Mouse (Mus musculus): Measurements from ENCODE around the gene Mfsd7a. TPM values are rescaled to one million over a fixed set of nuclear protein-coding genes. Genes with fewer than 3 reads are reported as not detected.
"Not testable (repeated sequence)": the region's sequence is repeated elsewhere in the genome, so short reads cannot be mapped to it uniquely, and the experiment has no call there.

Mfsd7a gene
- not detected for polyA plus RNA-seq (2017; shearing (Covaris generic))

DNA sequence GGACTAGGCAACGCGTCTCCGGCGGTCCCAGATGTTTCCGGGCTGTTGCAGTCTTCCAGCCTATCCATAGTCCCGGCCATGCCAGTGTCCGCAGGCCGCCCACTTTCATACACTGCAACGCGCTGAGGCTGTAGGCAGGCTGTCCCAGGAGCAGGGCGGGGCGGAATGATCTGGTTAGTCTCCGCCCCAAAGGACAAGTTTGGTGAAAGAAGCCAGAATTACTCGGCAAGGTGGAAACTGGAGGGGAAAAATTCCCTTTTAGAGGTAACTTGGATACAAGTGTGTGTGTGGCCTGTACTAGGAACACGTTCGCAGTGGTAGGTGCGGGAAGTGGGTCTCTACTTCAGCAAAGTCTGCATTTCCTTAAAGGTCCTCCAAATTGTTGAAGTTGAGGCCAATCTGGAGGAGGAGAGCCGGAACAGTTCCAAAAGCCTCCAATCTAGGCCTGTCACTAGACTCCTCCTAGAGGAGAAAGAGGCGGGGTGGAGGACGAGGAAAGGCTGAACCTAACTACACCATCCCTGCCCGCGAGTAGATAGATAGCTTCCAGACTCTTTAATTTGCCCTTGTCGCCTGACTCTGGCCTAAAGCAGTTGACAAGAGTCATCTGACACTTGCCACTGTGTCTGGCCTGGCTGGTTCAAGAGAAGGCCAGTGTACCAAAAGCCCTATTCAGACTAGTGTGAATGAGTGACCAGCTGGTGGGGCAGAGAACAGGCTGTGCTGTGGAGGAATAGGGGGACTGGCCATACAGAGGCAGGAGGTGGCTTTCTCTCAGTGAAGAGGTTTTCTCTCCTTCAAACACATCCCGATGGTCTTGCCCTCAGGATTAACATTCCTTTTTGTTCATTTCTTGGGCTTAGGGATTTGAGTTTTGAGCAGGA, at the start of gene Mfsd7a:
Gene Mfsd7a, minus strand, starts transcription at position 107 of the 884 bp plus-strand sequence.
- ATAC-seq, result no peak

DNA sequence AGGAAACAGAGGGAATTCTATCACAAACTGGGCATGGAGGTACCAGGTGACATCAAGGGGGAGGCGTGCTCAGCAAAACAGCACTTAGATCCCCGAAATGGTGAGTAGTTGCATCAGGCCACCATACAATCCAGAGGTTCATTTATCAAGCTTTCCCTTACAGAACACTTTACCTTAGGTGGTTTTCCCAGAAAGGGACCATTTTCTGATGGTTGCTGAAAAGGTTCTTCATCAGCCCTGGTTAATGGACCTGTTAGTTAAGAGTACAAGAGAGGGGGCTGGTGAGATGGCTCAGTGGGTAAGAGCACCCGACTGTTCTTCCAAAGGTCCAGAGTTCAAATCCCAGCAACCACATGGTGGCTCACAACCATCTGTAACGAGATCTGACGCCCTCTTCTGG, 37.5 kb upstream of the Mfsd7a start:
- not testable (repeated sequence) for ATAC-seq

DNA sequence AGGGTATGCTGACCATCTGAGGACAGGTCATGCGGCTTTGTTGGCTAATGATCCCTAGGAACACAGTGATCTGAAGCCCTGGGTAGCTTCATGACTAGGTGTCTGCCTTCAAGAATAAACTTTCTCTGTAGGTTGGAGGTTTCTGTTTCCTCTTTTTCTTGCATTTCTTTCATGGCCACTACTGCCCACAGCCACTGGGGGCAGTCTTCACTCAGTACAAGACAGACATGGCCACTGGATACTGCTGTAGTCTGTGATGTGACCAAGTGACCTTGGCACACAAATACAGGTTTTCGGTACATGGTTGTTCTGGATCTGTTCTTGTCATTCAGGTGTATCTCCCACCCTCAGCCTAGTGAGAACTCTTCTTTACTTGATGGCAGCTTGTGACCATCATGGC, 36.5 kb upstream of the Mfsd7a start:
- peak; percentile 61 for ATAC-seq

DNA sequence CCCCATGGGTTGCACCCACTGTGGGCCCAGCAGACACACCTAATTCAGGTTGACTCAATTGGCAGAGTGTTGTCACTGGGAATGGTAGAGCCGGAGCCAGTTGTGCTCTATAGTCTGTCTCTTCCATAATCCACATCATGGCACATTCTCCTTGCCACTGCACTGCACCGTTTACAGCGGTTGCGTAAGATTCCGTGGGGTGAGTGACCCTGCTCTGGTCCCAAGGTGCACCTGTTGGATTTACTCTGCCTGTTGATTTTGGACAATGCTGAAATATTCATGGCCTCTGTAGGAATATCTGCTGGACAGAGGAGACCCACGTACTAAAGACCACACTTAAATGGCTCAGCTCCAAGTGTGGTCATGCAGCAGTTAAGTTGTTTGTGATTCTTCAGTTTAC, 34.3 kb upstream of the Mfsd7a start:
- ATAC-seq, result no peak

DNA sequence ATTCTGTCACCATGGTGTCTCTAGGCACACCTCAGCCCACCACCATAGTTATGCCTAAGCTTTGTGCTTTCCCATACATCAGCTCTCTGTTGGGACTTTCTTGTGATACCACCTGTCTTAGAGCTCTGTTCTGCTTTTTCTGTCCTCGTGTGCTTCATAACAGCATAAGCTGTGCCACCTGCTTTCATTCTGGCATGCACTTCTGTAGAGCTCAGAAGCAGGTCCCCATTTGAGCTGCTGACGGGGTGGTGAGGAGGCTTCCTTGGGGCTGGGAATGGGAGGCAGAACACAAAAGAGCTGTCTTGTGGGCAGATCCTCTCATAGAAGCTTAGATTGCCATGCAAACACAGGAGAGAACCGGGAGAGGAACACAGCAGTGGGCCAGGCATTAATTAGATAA, 27.3 kb upstream of the Mfsd7a start:
- no peak for ATAC-seq

DNA sequence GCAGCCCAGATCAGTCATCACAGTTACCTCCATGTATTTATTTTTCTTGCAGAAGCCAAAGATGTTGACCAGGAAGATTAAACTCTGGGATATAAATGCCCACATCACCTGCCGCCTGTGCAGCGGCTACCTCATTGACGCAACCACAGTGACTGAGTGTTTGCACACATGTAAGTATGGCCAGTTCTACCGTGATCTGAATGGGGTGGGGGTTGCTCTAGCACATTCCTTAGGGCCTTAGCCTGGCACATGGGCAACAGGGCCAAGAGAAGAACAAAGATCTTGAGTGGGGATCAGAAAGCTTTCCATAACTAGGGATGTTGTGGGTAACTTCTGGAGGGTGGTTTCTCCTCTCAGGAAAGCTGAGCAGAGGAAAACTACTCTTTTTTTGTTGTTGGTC, 25.0 kb upstream of the Mfsd7a start:
- ATAC-seq, result no peak

DNA sequence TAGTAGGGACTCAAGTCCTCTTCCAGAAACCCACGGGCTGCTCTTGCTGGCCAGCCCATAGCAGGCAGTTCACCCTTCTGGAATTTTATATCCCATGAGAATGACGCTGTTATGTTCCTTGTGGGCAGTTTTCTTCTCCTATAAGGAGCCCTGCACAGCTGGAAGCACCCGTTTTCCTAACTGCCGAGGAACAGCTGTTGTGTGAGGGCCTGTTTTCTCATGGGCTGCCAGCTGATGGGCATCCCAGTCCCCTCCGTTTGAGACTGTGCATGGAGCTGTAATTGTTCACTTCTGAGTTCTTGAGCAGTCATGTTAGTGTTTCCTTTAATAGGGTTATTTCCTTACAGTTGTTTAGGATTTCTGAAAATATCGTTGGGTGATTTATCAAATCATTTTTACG, 20.9 kb upstream of the Mfsd7a start:
- ATAC-seq, result no peak

DNA sequence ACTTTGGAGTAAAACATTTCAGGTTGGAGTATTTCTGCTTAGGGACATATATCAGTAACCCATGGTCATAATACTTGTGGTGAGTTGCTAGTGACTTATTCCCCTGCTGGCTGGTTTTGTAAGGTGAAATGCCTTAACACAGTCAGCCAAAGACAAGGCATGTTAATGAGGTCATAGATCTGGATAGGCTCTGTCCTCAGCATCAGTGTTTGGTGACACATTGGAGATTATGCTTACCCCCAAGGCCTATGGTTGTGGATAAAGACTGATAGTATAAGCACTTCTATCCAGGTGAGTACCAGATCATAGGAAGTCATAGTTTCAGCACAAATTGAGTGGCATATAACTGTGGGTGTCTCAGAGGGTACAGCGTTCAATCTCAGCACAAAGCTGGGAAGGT, 18.0 kb upstream of the Mfsd7a start:
- no peak for ATAC-seq

DNA sequence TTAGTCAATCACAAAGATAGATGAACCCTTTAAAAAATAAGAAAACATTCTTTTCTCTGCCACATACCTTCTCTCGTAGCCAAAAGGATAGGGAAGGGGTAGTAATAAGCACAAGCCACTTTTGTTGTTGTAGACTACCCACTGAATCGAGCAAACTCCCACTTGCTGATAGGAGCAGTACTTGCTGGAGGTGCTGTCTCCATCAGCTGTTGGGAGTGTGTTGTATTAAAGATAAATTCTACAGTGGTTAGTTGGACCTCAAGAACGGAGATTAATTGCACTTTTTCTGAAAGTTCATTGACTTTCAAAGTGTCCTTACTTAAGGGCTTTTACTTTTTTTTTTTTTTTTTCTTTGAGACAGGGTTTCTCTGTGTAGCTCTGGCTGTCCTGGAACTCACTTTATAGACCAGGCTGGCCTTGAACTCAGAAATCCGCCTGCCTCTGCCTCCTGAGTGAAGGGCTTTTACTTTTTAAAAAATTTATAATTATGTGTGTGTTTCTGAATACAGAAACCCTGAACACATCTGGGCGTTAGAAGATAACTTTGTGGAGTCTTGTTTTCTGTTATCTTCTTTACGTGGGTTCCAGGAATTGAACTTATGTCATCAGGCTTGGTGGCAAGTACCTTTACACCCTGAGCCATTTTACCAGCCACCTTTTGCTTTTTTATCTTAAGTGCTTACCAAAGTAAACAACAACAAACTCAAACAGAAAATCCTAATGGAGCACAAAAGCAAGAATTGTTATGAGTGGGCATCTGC, 16.6 kb upstream of the Mfsd7a start:
- ATAC-seq, result no peak

DNA sequence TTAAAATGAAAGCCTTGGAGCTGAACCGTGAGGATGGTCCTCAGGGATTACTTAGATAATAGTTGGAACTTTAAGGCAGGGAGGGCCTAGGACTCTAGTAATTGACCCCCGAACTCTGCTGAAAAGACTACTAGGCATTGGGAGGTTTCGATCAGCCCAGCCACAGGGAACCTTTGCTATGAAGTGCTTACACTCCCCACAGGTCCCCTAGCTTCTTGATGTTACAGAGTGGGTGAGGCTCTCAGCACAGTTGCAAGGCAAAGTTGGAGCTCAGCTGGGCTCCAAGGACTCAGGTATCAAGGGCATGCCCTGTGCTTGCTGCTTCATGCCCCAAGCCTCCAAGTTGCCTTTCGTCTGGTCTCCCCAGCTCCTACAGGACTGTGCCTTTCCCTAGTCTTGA, 13.8 kb upstream of the Mfsd7a start:
- no peak for ATAC-seq

DNA sequence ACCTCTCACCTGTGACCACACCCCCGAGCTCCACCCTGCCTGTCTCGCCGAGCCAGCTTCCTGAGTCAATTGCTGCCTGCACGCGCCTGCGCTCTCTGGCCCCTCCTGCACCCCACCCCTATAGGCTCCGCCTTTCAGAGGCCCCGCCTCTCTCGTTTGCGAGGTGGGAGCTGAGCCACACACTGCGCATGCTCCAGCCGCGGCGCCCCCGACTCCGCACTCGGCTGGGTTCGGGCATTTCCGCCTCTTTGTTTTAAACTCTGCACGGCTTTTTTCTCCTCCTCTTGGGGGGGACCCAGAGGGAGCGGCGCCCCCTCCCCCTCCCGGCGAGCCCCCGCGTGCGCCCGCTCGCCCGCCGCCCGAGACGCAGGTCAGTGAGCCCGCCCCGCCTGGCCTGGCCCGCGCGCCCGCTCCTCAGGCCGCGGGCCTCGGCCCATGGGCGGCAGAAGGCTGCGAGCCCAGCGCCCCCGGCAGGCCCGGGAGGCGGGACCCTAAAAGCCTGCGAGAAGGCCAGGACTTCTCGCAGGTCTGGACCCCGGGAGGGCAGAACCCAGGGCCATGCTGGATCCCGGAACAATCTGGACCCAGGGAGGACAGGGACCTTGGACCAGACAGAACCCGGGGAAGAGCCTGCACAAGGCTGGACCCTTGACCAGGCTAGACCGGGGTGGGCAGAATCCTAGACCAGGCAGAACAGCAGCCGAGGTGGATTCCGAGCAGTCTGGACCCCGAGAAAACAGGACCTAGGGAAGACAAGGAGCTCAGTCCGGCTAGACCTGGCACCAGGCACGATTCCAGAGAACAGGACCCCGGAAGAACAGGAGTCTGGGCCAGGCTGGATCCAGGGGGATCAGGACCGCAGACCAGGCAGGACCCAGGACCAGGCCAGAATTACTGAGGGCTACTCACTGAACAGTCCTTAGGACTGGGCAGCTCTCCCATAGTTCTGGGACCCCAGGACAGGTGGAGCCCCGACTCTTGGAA, 12.7 kb upstream of the Mfsd7a start, which contains the start of gene Pcgf3:
Gene Pcgf3, plus strand, starts transcription at position 151 of the 984 bp plus-strand sequence.
- peak; percentile 97 for ATAC-seq

DNA sequence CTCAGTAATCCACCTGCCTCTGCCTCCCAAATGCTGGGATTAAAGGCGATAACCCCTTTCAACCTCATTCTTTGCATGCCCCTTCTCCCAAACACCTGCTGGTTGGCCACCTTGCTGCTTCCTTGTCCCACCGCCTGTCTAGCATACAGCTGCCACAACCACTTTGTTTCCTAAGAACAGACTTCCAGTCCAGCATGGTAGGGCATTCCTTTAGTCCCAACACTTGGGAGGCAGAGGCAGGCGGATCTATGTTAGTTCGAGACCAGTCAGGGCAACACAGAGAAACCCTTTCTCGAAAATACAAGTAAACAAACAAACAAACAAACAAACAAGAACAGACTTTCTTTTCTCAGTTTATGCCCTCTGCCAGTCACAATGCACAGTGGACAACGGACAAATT, 11.8 kb upstream of the Mfsd7a start:
- no peak for ATAC-seq

DNA sequence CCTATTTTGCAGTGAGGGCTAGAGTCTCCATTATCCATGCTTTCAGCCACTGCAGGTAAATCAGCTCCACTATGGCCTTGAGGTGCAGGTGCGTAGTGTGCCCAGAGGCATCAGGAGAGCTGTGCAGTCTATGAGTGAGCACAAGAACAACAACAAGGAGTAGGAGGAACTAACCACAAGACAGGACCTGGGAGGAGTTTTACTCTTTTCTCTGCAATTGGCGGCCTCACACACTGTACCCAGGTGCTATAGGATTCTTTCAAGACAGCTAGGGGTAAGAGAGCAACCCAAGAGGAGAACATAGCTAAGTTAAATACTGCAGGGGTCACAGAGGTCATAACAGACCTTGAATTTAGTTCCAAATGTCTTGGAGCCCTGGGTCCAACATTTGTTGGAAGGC, 10.0 kb upstream of the Mfsd7a start:
- ATAC-seq, result no peak

DNA sequence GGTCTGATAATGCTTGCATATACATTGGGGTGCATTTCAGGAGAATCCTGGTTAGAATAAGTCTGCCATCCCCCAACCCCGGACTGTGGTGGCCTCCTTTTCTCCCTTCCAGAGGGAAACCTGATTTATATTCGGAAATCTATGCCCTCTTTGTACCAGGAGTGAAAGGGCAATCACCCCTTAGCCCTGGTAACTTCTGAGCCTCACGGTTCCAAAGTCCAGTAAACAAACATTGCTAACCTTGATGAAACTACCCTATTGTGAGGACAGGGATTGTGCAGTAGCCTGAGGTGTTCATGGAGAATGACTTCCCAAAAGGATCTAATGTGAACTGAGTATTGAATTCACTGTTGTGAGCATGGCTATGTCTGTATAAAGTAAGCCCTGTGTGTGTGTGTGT, 5.4 kb upstream of the Mfsd7a start:
- no peak for ATAC-seq

DNA sequence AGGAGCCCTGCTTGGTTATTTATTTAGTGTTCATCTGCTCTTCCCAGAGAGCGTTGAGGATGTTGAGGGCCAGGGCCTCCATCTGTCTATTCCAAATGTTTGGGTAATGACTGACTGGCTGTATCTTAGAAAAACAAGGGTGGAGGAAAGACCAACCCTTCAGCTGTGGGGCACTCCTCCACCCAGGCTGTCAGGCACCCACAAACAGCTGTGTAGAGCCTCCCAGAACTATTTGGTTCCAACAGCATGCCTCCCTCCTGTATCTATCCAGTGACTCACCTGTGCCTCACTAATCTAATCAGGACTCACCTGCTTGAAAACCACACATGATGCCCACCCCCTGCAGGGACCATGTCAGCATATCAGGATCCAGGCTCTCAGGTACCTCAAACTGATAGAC, 3.7 kb upstream of the Mfsd7a start:
- ATAC-seq, result no peak

DNA sequence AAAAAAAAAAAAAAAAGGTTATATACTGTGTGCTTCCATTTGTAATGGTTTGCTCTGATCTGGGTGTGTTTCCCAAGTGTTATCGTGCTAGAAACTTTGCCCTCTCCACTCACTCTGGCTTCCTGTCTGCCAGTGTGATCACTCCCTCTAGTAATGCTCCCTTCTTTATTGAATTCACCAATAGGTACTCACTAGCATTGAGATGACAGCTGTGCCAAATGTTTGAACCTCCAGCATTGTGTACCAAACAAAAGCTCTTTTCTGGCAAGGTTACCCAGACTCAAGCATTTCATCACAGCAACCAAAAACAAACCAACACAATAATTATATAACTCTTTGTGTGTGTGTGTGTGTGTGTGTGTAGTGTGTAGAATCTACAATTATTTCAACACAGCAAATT, 2.9 kb upstream of the Mfsd7a start:
- ATAC-seq, result no peak

DNA sequence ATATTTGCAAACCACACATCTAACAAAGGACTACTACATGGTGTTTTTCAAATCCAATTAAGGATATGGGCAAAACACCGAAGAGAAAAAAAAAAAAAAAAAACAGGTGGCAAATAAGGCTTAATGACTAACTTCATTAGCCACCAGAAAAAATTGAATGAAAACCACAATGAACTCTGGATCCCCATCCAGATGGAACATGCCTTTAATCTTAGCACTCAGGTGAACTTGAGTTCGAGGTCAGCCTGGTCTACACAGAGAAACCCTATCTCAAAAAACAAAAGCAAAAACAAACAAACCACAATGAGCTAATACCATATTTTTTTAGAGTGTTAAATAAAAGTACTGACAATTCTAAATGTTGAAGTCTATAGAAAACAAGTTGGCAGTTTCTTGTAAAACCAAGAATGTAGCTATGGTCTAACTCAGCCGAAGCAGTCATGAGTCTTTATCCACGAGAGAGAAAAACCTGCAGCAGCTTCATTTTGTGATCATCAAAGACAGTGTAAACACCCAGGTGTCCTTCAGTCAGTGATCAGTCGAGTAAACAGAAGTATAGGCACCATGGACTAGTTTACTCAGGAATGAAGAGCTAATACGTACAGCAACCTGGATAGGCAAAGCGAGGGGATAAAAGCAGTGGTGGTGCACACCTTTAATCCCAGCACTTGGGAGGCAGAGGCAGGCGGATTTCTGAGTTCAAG, 2.3 kb upstream of the Mfsd7a start:
- ATAC-seq, result no peak

DNA sequence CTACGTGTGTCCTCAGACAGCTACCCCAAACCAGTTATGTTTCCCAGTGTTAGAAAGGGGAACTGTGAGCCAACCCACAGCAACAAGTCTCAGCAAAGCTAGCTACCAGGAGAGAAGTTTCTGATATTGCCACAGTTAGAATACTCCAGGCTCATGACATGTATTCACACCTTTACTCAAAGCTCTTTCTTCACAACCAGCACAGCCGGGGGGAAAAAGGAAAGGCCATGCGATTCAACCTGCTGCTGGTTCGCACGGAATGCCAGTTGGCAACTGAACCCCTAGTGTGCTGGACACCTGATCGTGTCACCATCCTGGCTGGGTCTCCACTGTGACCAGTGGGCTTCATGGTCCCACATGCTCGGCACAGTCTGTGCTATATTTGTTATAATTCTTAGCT, 834 bp downstream of the Mfsd7a start:
- ATAC-seq, result no peak

DNA sequence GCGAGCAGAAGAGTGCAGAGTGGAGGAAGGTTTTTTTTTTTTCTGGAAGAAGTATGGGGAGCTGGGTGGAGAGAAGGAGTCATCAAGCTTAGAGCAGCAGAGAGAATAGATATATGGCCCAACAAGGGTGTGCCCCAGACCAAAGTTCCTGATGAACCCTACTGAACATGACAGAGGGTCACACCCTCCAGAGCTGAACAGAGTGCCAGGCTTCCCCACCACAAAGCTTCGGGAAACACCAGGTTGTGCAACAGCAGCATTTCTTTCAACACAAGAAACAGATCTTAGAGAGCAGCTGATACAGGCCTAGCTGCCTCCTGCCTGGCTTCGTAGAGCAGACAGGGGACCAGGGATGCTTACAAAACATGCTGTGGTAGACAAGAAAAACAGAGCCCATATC, 1.7 kb downstream of the Mfsd7a start:
- no peak for ATAC-seq

DNA sequence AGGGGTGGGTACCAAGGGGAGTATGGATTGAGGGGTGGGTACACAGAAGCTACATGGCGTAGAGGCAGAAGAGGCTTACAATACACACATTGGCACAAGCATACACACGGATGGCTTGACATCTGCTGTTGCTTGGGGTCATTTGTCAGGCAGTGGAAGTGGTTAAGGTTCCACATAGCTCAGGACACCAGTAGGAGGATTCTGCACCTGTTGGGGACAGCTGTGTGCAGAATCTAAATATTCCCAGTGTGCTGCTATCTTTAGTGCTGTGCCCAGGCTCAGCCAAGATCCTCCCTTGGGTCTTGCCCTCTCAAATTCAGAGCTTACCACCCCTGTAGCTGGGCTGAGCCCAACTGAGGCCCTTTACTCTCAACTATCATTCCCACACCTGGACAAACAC, 12.6 kb downstream of the Mfsd7a start:
- no peak for ATAC-seq

DNA sequence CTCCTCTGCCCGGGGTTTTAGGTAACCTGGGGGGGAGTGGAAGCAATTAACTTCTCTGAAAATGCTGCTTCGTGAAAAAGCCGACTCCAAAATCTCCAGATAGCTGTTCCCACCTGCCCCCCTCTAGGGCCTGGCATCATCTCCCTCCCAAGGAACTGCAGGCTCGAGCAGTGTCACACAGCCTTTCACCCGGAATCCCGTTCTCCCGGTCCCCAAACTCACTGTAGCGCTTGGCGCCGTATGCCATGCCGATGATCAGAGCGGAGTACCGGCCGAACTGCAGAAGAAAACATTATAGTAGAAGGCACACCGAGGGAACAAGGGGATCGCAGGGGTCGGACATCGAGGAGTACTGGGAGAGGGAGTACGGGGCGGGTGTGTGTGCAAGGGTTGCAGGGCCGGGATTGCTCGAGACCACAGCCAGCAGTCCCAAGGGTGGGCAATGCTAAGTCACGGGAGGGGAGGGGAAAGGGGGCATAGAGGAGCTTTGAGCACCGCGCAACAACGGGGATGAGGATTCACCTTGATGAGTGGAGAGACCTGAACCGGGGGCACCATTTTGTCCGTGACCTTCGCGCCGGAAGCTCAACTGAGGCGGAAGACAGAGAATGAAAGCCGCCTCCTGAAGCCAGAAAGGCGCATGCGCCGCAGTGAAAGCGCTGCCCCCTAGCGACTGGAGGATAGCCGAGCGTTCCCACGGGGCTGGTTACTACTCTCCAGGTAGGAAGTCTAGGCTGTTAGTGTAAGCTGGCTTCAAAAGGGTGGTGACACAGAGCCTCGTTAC, 14.7 kb downstream of the Mfsd7a start, which contains the start of gene Atp5k:
Gene Atp5k, minus strand, starts transcription at position 645 of the 784 bp plus-strand sequence.
- ATAC-seq, result peak; percentile 99

Measured in CD4-positive, CD25-positive, alpha-beta regulatory T cell, adult 4 months (primary cell).